Mouse (Mus musculus): Measurements from ENCODE around the gene Dcdc2b.

- TF ChIP-seq CTCF (IDR thresholded peaks at IDR 0.05; ENCODE audit: low read depth) (no peak), EP300 (IDR thresholded peaks at IDR 0.05; ENCODE audit: low read depth) (no peak)
Measured at GRCm38 (mm10) chr4:129625029-129625370, 10.9 kb upstream of the Dcdc2b start.
